Mouse (Mus musculus) midbrain, embryonic 10.5 days (tissue): ENCODE results near the gene Skp1a. TPM values are rescaled to one million over a fixed set of nuclear protein-coding genes. Genes with fewer than 3 reads are reported as not detected.

Source experiments
- DNase-seq: peaks from one replicate; pipeline ENCODE4 v3.0.0-alpha.2; 2017; ENCODE audit warnings: low spot score
- H3K27ac ChIP-seq: fragments of 300-500 bp; sonication (generic); replicated peaks from 2 replicates; pipeline ENCODE4 v1.5.1; 2016; ENCODE audit warnings: mild to moderate bottlenecking
- H3K27me3 ChIP-seq: fragments of 300-500 bp; sonication (generic); 2 replicates; pipeline ENCODE4 v1.6.1; 2016; ENCODE audit warnings: low read depth, mild to moderate bottlenecking; ENCODE audit not compliant: poor library complexity, severe bottlenecking
- H3K36me3 ChIP-seq: fragments of 300-500 bp; sonication (generic); 2 replicates; pipeline ENCODE4 v1.6.1; 2016; ENCODE audit warnings: mild to moderate bottlenecking, moderate library complexity
- H3K4me1 ChIP-seq: fragments of 300-500 bp; sonication (generic); 2 replicates; pipeline ENCODE4 v1.6.1; 2016
- H3K4me3 ChIP-seq: fragments of 300-500 bp; sonication (generic); 2 replicates; pipeline ENCODE4 v1.5.1; 2016; ENCODE audit warnings: mild to moderate bottlenecking, moderate library complexity
- H3K9me3 ChIP-seq: fragments of 300-500 bp; sonication (generic); replicated peaks from 2 replicates; pipeline ENCODE4 v1.6.1; 2016; ENCODE audit warnings: mild to moderate bottlenecking
- WGBS: fragments of 180-500 bp; shearing (Covaris S2); methylation state at CpG from one replicate; pipeline ENCODE4 v1.1.7; 2016; 5-methylcytosine and 5-hydroxymethylcytosine counted together
- polyA plus RNA-seq: library from polyadenylated mRNA; unstranded; fragments of >200 nt; fragmentation: Nextera tagmentation; extraction: Ambion mirVana; gene quantifications from 2 replicates; pipeline ENCODE4 v1.2.1, GENCODE M21; 2016

Gene Skp1a
- polyA plus RNA-seq, 1 experiment from 2014 or later = 916 TPM

- Histone ChIP-seq H3K9me3 (no peaks in the 10 kb centered on the region), H3K36me3 (peaks cover 31% of the 10 kb centered on the region), H3K4me3 (no peak overlapping the region), H3K4me1 (no peaks in the 10 kb centered on the region; the same call in 1 of the 2 replicates), H3K27ac (no peak overlapping the region), H3K27me3 (no peaks in the 10 kb centered on the region)
- peak; percentile 37 for DNase-seq
- 63% methylated on average over 5 of the region's 5 CpGs for WGBS
Observed at GRCm38 (mm10) chr11:52261937-52262336, 30.1 kb downstream of the Skp1a start.

- Histone ChIP-seq H3K27ac (no peak overlapping the region), H3K9me3 (no peaks in the 10 kb centered on the region), H3K4me1 (no peaks in the 10 kb centered on the region; the same call in 1 of the 2 replicates), H3K36me3 (peaks cover 27% of the 10 kb centered on the region), H3K4me3 (no peak overlapping the region), H3K27me3 (no peaks in the 10 kb centered on the region)
- no peak for DNase-seq
- 91% methylated on average over 11 of the region's 11 CpGs for WGBS
Observed at GRCm38 (mm10) chr11:52262338-52262737, 30.5 kb downstream of the Skp1a start.

GRCm38 (mm10) chr11:52264871-52265270 lies 33.1 kb downstream of the Skp1a start:
- 81% methylated on average over 7 of the region's 7 CpGs for WGBS

DNA sequence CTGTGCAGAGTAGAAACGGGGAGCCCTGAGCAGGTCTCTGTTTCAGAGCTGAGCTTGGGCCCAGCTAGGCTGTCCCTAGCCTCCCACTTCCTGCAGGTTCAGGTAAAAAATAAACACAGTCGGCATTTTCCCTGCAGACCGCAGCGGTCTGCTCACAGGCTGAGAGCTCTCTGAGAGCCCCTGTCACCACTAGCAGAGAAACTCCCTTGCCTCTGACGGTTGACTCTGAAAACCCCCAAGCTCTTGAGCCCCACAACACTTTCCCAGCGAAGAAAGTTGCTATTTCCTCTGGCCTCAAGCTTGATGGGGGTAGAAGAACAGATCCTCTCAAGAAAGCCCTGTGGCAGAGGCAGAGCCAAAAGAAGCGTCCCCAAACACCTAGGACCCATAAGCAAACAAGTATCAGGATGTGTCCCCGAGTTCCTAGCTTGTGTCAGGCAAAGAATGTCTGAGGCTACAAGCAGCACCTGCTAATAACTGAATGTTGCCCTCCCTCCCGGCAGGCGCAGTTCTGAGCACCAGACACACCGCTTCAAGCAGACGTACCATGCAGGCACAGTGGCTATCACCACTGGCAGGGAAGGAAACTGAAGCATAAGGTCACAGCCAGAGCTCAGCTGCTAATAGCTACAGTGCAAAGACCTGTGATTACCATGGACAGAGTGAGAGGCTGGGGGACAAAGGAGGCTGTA lies 34.0 kb downstream of the Skp1a start:
- no peaks in the 10 kb centered on the region for H3K9me3 ChIP-seq
- H3K4me1 ChIP-seq = 0 out of 2 replicates have a peak, but pooled peaks cover 2% of the 10 kb centered on the region
- no peak overlapping the region for H3K4me3 ChIP-seq
- 0 out of 2 replicates have a peak overlapping the region, but pooled peaks have one; percentile 9 for H3K27ac ChIP-seq
- WGBS = 78% methylated on average over 12 of the region's 12 CpGs
- DNase-seq = no peak
- H3K36me3 ChIP-seq = 0 out of 2 replicates have a peak, but pooled peaks cover 4% of the 10 kb centered on the region
- no peaks in the 10 kb centered on the region for H3K27me3 ChIP-seq

More at GRCm38 (mm10) chr11:52264871-52265270, 33.1 kb downstream of the Skp1a start:
- peaks cover 8% of the 10 kb centered on the region for H3K36me3 ChIP-seq
- no peaks in the 10 kb centered on the region for H3K9me3 ChIP-seq
- H3K27me3 ChIP-seq = no peaks in the 10 kb centered on the region
- 0 out of 2 replicates have a peak, but pooled peaks cover 2% of the 10 kb centered on the region for H3K4me1 ChIP-seq
- no peak for DNase-seq
- H3K27ac ChIP-seq = 0 out of 2 replicates have a peak overlapping the region, but pooled peaks have one; percentile 38
- no peak overlapping the region for H3K4me3 ChIP-seq

GRCm38 (mm10) chr11:52267271-52267670 lies 35.5 kb downstream of the Skp1a start:
- Histone ChIP-seq H3K4me3 (no peak overlapping the region), H3K36me3 (no peaks in the 10 kb centered on the region), H3K9me3 (no peaks in the 10 kb centered on the region), H3K27me3 (no peaks in the 10 kb centered on the region), H3K27ac (no peak overlapping the region), H3K4me1 (peaks cover 7% of the 10 kb centered on the region; the same call in 1 of the 2 replicates)
- WGBS = 89% methylated on average over 5 of the region's 5 CpGs
- DNase-seq = no peak

DNA sequence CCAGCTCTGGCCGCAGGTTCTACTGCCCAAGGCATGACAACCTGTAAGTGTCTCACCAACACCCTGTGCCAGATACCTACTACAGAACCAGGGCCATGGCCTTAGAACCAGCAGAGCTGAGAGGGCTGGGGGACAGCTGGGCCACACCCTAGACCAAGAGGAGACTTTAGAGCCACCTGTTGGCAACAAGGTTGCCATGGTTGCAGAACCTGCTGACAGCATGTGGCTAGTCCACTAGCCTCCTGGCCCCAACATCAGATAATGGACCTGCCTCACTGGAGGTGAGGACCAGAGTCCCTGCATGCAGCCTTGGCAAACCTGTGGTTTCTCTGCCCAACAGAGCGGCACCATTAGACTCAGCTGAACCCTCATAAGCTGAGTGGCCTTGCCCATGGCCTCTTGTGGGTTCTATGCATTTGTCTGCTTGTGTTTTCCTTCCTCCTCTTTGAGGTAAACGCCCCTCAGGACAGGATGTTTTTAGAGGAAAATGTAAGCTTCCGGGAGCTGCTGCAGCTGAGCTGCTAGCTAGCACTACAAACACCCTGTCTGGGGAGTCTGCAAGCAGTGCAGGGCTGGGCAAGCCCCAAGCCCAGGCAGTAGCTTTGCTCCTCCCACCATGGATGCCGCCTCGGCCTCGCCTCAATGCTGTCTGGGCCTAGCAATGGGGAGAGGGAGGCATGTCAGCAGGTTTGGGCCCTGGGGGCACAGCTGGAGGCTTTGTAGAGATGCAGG lies 36.5 kb downstream of the Skp1a start:
- 72% methylated on average over 7 of the region's 7 CpGs for WGBS
- no peaks in the 10 kb centered on the region for H3K36me3 ChIP-seq
- no peak overlapping the region for H3K4me3 ChIP-seq
- no peak overlapping the region for H3K27ac ChIP-seq
- peaks cover 17% of the 10 kb centered on the region; the same call in 1 of the 2 replicates for H3K4me1 ChIP-seq
- H3K9me3 ChIP-seq = no peaks in the 10 kb centered on the region
- no peaks in the 10 kb centered on the region for H3K27me3 ChIP-seq
- no peak for DNase-seq

DNA sequence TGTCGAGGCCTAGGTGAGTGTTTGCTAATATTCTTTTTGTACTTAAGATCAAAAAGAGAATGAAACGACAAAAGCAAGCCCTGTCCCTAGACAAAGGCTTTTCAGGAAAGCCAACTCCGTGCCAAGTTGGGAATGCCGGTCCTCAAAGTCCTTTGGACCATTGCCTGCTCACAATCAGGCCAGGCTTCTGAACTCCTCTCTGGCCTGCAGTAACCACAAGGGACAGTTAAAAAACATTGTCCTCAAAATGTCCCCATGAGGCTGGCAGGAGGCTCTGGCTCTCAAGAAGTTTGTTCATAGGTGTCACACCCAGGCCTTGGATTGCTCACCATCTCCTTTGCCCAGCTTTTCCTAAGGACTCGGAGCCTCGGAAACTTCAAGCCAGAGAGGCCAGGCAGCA lies 38.0 kb downstream of the Skp1a start:
- 92% methylated on average over 6 of the region's 6 CpGs for WGBS
- DNase-seq = no peak
- no peaks in the 10 kb centered on the region; the same call in 1 of the 2 replicates for H3K36me3 ChIP-seq
- no peaks in the 10 kb centered on the region for H3K27me3 ChIP-seq
- no peak overlapping the region for H3K4me3 ChIP-seq
- H3K9me3 ChIP-seq = no peaks in the 10 kb centered on the region
- peaks cover 17% of the 10 kb centered on the region; the same call in 1 of the 2 replicates for H3K4me1 ChIP-seq
- no peak overlapping the region for H3K27ac ChIP-seq

DNA sequence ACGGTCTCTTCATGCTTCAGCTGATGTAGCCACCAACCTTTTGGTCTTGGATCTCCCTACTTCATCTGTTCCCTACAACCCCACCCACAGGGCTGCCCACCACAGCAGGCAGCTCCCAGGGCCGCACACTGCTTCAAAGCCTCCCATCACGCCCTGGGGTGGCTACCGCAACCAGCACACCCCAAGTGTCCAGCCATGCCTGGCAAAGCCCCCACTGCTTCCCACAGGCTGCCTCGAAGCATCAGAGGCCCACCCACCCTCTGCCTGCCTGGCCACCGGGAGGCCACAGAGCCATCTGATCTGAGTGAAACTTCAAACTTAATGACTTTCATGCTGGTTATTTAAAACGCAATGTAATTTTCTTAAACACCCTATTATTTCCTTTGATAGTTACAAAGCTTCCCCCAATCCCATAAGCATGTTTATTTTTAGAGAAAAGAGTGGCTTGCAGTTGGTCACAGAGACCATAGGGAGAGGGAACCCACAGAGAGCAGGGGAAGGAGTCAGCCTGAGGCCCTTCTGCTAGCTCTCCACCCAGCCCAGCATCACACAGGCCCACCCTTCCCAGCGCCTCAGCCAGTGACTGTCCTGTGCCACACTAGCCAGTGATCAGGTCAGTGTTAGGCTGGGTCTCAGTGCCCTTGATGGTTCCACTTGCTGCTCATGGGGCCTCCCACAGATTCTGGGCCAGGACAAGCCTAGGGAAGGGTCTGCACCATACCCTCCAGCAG lies 40.1 kb downstream of the Skp1a start:
- H3K4me1 ChIP-seq = peaks cover 17% of the 10 kb centered on the region; the same call in 1 of the 2 replicates
- DNase-seq = no peak
- H3K9me3 ChIP-seq = no peaks in the 10 kb centered on the region
- H3K27ac ChIP-seq = 0 out of 2 replicates have a peak overlapping the region, but pooled peaks have one; percentile 18
- peaks cover 2% of the 10 kb centered on the region; the same call in 1 of the 2 replicates for H3K36me3 ChIP-seq
- WGBS = 72% methylated on average over 8 of the region's 8 CpGs
- H3K4me3 ChIP-seq = no peak overlapping the region
- H3K27me3 ChIP-seq = no peaks in the 10 kb centered on the region

- Histone ChIP-seq H3K36me3 (peaks cover 5% of the 10 kb centered on the region; the same call in 1 of the 2 replicates), H3K27ac (peak overlapping the region; percentile 18; the same call in 1 of the 2 replicates), H3K9me3 (no peaks in the 10 kb centered on the region), H3K27me3 (no peaks in the 10 kb centered on the region), H3K4me1 (peaks cover 17% of the 10 kb centered on the region; the same call in 1 of the 2 replicates), H3K4me3 (no peak overlapping the region)
- no peak for DNase-seq
- WGBS = 70% methylated on average over 6 of the region's 6 CpGs
Observed at GRCm38 (mm10) chr11:52272619-52273018, 40.8 kb downstream of the Skp1a start.

GRCm38 (mm10) chr11:52273183-52273941 lies 41.6 kb downstream of the Skp1a start:
- Histone ChIP-seq H3K4me1 (peaks cover 17% of the 10 kb centered on the region; the same call in 1 of the 2 replicates), H3K4me3 (no peak overlapping the region), H3K27me3 (no peaks in the 10 kb centered on the region), H3K9me3 (no peaks in the 10 kb centered on the region), H3K36me3 (peaks cover 12% of the 10 kb centered on the region), H3K27ac (peak overlapping the region; percentile 17; the same call in 1 of the 2 replicates)
- WGBS = 88% methylated on average over 11 of the region's 11 CpGs
- DNase-seq = no peak

DNA sequence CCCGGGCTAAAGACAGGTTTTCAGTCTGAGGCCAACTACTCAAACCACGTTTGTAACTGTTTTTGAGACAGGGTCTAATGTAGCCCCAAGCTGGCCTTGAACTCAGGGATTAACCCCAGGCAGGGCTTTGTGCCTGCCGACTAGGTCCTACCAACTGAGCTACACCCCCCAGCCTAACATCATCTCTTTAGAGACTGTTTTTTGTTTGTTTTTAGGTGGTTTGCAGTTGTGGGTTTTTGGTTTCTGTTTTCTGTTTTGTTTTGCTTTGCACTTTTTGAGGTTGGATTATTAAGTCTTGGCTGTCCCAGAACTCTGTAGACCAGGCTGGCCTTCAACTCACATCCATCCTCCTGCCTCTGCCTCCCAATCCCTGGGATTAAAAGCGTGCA lies 42.1 kb downstream of the Skp1a start:
- Histone ChIP-seq H3K27me3 (no peaks in the 10 kb centered on the region), H3K4me3 (no peak overlapping the region), H3K27ac (no peak overlapping the region), H3K4me1 (peaks cover 15% of the 10 kb centered on the region; the same call in 1 of the 2 replicates), H3K36me3 (peaks cover 15% of the 10 kb centered on the region), H3K9me3 (no peaks in the 10 kb centered on the region)
- WGBS = 78% methylated on average over 4 of the region's 4 CpGs
- DNase-seq = no peak
